Mouse (Mus musculus) neural tube, embryonic 13.5 days (tissue): Measurements from ENCODE around the gene Megf8. TPM values are rescaled to one million over a fixed set of nuclear protein-coding genes. Genes with fewer than 3 reads are reported as not detected.
"Not testable (repeated sequence)": the region's sequence is repeated elsewhere in the genome, so short reads cannot be mapped to it uniquely, and the experiment has no call there.

ENCODE experiments used
- ATAC-seq: fragments of 200-750 bp; cut with Nextera tagmentation; 2 replicates; pipeline ENCODE4 v1.8.0; 2017; ENCODE audit warnings: low read depth, mild to moderate bottlenecking, moderate TSS enrichment, moderate library complexity
- H3K27ac ChIP-seq: fragments of 300-500 bp; sonication (generic); replicated peaks from 2 replicates; pipeline ENCODE4 v1.5.1; 2015; ENCODE audit warnings: moderate library complexity, mild to moderate bottlenecking, inconsistent platforms
- H3K27me3 ChIP-seq: fragments of 300-500 bp; sonication (generic); 2 replicates; pipeline ENCODE4 v1.6.1; 2015; ENCODE audit warnings: mild to moderate bottlenecking, inconsistent platforms
- H3K36me3 ChIP-seq: fragments of 300-500 bp; sonication (generic); 2 replicates; pipeline ENCODE4 v1.6.1; 2015; ENCODE audit warnings: mild to moderate bottlenecking, inconsistent platforms
- H3K4me1 ChIP-seq: fragments of 300-500 bp; sonication (generic); replicated peaks from 2 replicates; pipeline ENCODE4 v1.6.1; 2015; ENCODE audit warnings: inconsistent platforms
- H3K4me2 ChIP-seq: fragments of 300-500 bp; sonication (generic); 2 replicates; pipeline ENCODE4 v1.6.1; 2015; ENCODE audit warnings: inconsistent platforms, mild to moderate bottlenecking, moderate library complexity
- H3K4me3 ChIP-seq: fragments of 300-500 bp; sonication (generic); 2 replicates; pipeline ENCODE4 v1.5.1; 2015; ENCODE audit warnings: mild to moderate bottlenecking, inconsistent platforms
- H3K9ac ChIP-seq: fragments of 300-500 bp; sonication (generic); 2 replicates; pipeline ENCODE4 v1.6.1; 2015; ENCODE audit warnings: moderate library complexity, mild to moderate bottlenecking, inconsistent platforms
- H3K9me3 ChIP-seq: fragments of 300-500 bp; sonication (generic); 2 replicates; pipeline ENCODE4 v1.6.1; 2016; ENCODE audit warnings: inconsistent platforms
- WGBS: fragments of 180-500 bp; shearing (Covaris S2); methylation state at CpG from one replicate; pipeline ENCODE4 v1.1.7; 2015; 5-methylcytosine and 5-hydroxymethylcytosine counted together
- polyA plus RNA-seq: library from polyadenylated mRNA; unstranded; fragments of >200 nt; fragmentation: Nextera tagmentation; extraction: Ambion mirVana; gene quantifications from 2 replicates; pipeline ENCODE4 v1.2.1, GENCODE M21; 2015

Megf8 gene
- polyA plus RNA-seq, 1 experiment from 2014 or later: 18.3 TPM

DNA sequence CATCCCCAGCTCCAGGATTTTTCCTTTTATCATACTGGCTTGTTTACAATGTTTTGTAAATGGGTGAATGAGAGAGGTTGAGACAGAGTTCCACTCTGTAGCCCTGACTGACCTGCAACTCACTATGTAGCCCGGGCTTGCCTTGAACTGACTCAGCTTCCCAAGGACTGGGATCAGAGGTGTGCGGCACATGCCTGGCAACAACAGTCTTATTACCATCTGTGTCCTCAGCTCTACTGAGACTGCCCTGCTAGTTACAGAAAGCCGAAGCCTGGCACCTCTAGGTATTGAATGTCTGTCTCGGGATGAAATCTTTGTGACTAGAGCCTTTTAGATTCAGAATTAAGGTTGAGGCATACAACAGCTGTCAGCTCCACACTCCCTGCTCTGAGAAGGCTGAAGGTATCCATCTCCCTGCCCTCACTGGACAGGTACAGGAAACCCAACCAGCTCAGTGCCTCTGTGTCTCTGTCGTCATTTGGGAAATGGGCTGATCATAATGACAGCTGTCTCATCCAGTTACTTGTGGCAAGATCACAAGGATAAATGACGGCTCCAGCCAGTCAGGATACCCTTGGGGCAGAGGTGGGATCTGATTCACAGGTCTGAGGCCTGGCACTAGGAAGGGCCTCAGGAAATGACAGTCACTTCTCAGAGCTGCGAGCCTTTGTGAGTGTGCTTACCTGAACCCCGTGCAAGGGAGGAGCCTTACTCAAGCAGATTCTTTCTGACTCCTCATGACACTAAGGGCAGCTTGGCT lies 76.7 kb downstream of the Megf8 start:
- 79% methylated on average over 8 of the region's 8 CpGs for WGBS
- peak overlapping the region; percentile 77 for H3K4me2 ChIP-seq
- peaks cover 2% of the 10 kb centered on the region for H3K36me3 ChIP-seq
- H3K4me1 ChIP-seq: peaks cover 62% of the 10 kb centered on the region
- H3K9me3 ChIP-seq: no peaks in the 10 kb centered on the region
- no peaks in the 10 kb centered on the region for H3K27me3 ChIP-seq
- H3K27ac ChIP-seq: no peak overlapping the region
- peak overlapping the region; percentile 56 for H3K4me3 ChIP-seq
- ATAC-seq: no peak
- H3K9ac ChIP-seq: peak overlapping the region; percentile 77

DNA sequence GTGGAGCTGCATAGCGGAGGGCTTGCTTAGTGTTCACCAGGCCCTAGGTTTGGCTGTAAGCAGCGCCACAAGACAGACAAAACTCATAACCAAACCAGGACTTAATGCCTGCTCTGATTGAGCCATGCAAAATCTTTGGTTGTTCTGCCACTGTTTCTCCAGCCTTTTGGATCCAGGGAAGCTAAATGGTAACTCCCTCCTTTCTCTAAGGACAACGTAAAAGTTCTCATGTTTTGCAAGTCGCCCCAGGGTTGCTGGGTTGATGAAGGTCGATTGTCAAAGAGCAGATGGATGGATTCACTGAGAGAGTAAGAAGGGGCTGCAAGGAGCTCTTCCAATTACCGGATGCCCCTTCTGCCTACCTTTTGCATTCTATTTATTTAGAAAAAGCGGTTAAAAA lies 77.8 kb downstream of the Megf8 start:
- WGBS: 12% methylated on average over 7 of the region's 7 CpGs
- no peak for ATAC-seq
- H3K27ac ChIP-seq: peak overlapping the region; percentile 81
- H3K4me2 ChIP-seq: peak overlapping the region; percentile 77
- peak overlapping the region; percentile 77 for H3K9ac ChIP-seq
- H3K4me1 ChIP-seq: peaks cover 58% of the 10 kb centered on the region
- H3K9me3 ChIP-seq: no peaks in the 10 kb centered on the region
- no peaks in the 10 kb centered on the region for H3K36me3 ChIP-seq
- H3K27me3 ChIP-seq: no peaks in the 10 kb centered on the region
- H3K4me3 ChIP-seq: peak overlapping the region; percentile 56

DNA sequence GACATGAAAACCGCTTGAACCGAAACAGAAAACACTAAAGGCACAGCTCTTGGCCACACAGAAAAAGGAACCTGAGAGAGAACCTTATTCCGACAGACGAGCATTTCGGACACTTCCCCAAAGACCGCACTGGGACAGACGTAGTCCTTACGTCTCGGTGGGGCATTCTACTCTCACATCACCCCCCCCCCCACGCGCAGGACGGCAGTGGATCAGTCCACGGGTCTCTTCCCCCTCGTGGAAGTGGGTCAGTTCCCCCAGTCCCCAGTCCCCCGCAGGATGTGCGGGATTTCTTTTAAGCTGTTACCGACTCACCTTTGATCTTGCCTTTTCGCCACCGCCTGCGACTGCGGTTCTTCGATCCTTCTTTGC lies 78.2 kb downstream of the Megf8 start:
- H3K4me3 ChIP-seq: peak overlapping the region; percentile 56
- peaks cover 53% of the 10 kb centered on the region for H3K4me1 ChIP-seq
- H3K9ac ChIP-seq: peak overlapping the region; percentile 77
- H3K4me2 ChIP-seq: peak overlapping the region; percentile 77
- H3K27me3 ChIP-seq: no peaks in the 10 kb centered on the region
- no peaks in the 10 kb centered on the region for H3K9me3 ChIP-seq
- peak; percentile 50 for ATAC-seq
- H3K36me3 ChIP-seq: no peaks in the 10 kb centered on the region
- WGBS: 1% methylated on average over 22 of the region's 22 CpGs
- peak overlapping the region; percentile 81 for H3K27ac ChIP-seq

DNA sequence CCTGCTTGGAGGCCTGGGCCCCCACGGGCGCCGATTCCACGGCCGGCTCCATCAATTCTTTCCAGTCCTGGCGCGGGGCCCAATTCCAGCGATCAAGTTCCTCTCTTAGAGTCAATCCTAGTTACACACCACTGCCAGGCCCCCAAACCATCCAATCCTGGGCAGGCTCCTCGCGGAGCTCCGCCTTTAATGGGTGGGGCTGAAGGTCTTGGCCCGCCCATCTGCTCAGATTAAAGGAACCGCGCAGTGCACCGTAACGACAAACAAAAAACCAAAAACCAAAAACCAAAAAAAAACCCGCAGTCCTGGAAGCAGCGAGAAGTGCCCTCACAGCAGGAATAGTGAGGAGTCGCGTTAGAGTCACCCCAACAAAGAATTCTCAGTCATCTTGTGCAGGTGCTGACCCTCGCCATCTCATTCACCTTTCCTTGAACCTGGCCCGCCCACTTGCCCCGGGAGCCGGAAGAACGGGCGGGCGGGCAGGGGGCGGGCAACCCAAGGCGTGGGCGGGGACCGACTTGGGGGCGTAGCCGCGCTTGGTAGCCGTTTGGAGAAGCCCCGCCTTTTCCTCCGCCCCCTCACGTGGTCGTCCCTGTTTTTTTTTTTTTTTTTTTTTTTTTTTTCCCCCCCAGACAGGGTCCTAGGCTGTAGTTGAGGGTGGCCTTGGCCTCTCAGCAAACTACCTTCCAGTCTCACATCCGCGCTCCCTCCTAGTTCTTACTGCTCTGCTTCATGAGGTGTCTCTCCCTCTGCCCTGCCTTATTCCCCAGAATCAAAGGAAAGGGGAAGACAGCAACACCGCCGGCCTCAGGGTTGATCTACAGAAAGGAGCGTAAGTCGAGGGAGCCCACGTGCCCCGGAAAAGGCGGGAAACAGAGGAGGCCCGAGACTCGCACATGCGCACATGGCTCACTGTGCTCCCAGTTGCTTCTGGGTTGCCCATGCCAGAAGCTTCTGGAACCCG lies 78.9 kb downstream of the Megf8 start:
- Histone ChIP-seq H3K4me2 (peak overlapping the region; percentile 77), H3K36me3 (no peaks in the 10 kb centered on the region), H3K27ac (peak overlapping the region; percentile 81), H3K27me3 (no peaks in the 10 kb centered on the region), H3K4me3 (peak overlapping the region; percentile 56), H3K9me3 (no peaks in the 10 kb centered on the region), H3K9ac (peak overlapping the region; percentile 77), H3K4me1 (peaks cover 47% of the 10 kb centered on the region)
- ATAC-seq: peak; percentile 97
- 4% methylated on average over 52 of the region's 52 CpGs for WGBS

DNA sequence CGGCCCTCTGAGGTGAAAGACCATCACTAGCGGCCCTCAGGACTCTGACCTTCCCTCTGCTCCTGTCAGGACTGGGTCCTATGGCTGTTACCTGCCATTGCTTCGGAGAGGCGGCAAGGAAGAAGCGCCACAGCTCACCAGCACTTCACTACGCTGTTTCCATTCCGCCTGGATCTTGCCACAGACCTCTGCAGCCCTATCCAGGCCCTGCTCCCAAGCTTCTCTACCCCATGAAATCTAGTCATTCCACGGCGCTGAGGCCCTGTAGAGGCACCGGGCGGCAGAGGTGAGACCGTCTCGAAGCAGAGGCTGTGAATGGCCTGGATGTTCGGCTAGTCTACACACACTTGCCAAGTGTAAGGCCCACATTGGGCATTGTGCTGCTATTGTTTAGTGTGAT lies 79.7 kb downstream of the Megf8 start:
- Histone ChIP-seq H3K9ac (no peak overlapping the region), H3K27ac (peak overlapping the region; percentile 81)
- ATAC-seq: peak; percentile 2; the same call in 1 of the 2 replicates

DNA sequence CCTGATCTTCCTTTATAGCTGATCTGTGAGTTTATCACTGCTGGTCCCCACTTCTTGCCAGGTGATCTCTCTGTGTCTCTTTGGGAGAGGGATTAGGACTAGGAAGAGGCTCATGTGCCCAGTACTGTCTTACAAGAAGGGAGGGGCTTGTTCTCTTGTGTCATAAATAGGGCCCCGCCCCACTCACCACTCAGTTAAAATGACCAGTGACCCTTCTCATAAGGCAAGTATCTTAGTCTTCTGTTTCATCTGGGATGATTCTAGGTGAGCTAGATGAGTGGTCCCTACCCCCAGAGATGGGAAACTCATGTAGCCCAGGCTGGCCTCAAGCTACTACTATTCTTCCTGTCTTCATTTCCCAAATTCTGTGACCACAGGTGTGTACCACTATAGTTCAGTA lies 81.6 kb downstream of the Megf8 start, which contains the start of gene Lipe:
Gene Lipe, minus strand, starts transcription at position 101 of the 400 bp plus-strand sequence.
- H3K4me3 ChIP-seq: no peak within 1 kb of the TSS
- H3K27me3 ChIP-seq: no peaks in the 10 kb centered on the region
- no peak within 1 kb of the TSS for H3K27ac ChIP-seq
- no peak within 1 kb of the TSS for H3K9ac ChIP-seq
- 97% methylated on average over 1 of the region's 1 CpGs for WGBS
- no peak for ATAC-seq
- H3K36me3 ChIP-seq: no peaks in the 10 kb centered on the region
- H3K4me1 ChIP-seq: peaks cover 22% of the 10 kb centered on the region
- H3K9me3 ChIP-seq: no peaks in the 10 kb centered on the region
- no peak within 1 kb of the TSS for H3K4me2 ChIP-seq

More for the DNA sequence above, 79.7 kb downstream of the Megf8 start:
- no peaks in the 10 kb centered on the region for H3K36me3 ChIP-seq
- H3K4me3 ChIP-seq: peak overlapping the region; percentile 56
- H3K4me2 ChIP-seq: peak overlapping the region; percentile 77
- WGBS: 87% methylated on average over 14 of the region's 14 CpGs
- H3K9me3 ChIP-seq: no peaks in the 10 kb centered on the region
- H3K27me3 ChIP-seq: no peaks in the 10 kb centered on the region
- peaks cover 39% of the 10 kb centered on the region for H3K4me1 ChIP-seq

DNA sequence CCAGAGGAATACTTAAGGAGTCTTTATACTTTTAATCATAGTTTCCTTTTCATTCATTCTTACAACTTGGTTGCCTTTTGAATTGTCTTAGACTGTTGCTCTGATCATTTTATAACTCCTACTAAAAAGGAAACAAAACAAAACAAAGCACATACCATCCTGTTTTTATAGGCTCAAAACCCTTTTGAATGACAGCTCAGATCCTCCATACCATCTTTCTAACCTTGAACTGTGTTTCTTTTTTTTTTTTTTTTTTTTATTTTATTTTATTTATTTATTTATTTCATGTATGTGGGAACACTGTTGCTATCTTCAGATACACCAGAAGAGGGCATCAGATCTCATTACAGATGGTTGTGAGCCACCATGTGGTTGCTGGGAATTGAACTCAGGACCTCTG lies 82.1 kb downstream of the Megf8 start:
- H3K9me3 ChIP-seq, H3K36me3 ChIP-seq, H3K4me2 ChIP-seq, H3K27me3 ChIP-seq, H3K9ac ChIP-seq, H3K27ac ChIP-seq, ATAC-seq, H3K4me3 ChIP-seq: not testable (repeated sequence)
- H3K4me1 ChIP-seq: peaks cover 17% of the 10 kb centered on the region

DNA sequence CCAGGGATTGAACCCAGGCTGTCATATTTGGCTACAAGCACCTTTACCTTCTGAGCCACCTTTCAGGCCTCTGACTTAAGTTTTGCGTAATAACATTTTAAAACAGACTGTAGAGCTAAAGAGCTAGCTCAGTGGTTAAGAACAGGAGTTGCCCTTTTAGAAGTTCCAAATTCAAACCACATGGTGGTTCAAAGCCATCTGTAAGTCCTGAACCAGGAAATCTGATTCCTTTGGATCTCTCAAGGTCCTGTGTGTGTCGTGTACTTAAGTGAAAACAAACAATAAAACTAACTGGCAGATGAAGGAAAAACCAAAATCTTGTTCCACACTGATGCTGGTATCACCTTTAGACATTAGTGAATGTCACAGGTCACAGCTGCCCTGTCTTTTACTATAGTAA lies 84.6 kb downstream of the Megf8 start:
- no peak overlapping the region for H3K27ac ChIP-seq
- ATAC-seq: no peak
- peaks cover 3% of the 10 kb centered on the region for H3K4me1 ChIP-seq
- H3K4me2 ChIP-seq: no peak overlapping the region
- no peak overlapping the region for H3K4me3 ChIP-seq
- no peak overlapping the region for H3K9ac ChIP-seq
- 61% methylated on average over 2 of the region's 2 CpGs for WGBS
- no peaks in the 10 kb centered on the region for H3K9me3 ChIP-seq
- H3K27me3 ChIP-seq: no peaks in the 10 kb centered on the region
- no peaks in the 10 kb centered on the region for H3K36me3 ChIP-seq

DNA sequence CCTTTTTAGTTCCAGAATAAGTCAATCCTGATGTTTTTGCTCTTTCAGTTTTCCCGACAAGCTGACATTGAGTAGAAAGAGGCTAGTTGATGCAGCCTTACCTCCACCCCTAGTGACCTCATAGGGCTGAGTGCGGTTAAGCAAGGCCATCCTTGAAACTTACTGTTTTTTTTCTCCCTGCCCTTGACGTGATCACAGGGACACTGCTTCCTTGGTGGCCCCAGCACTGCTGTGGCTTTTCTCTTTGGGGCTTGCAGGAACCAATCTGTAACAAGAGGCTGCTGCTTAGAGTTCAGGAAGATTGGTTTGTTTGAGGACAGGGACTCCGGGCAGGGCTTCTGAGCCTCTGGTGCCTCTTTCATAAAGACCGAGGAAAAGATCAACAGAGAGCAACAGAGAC lies 85.0 kb downstream of the Megf8 start:
- H3K4me3 ChIP-seq: no peak overlapping the region
- no peak for ATAC-seq
- H3K4me1 ChIP-seq: no peaks in the 10 kb centered on the region
- no peak overlapping the region for H3K9ac ChIP-seq
- 53% methylated on average over 5 of the region's 5 CpGs for WGBS
- H3K36me3 ChIP-seq: no peaks in the 10 kb centered on the region
- no peaks in the 10 kb centered on the region for H3K9me3 ChIP-seq
- H3K4me2 ChIP-seq: no peak overlapping the region
- H3K27ac ChIP-seq: no peak overlapping the region
- no peaks in the 10 kb centered on the region for H3K27me3 ChIP-seq

DNA sequence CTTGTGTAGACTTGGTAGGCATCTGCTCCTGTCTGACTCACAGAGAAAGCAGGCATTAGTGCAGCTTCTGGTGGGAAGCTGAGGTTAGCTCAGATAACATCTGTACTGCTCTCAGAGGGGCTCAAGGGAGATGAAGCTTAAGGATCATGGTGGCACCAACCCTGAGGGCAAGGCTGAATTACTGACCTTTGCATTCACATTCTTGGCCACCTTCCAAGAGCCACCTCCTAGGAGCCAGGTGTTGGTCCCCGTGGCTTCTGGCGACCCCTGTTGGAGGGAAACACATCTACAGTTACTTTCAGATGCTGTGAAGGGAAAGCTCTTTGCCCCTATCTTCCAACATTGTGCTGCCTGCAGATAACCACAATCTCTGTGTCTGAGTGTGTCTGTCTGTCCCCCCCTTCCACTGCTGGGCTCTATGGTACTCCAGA lies 85.7 kb downstream of the Megf8 start:
- no peak overlapping the region for H3K9ac ChIP-seq
- H3K27me3 ChIP-seq: no peaks in the 10 kb centered on the region
- H3K9me3 ChIP-seq: no peaks in the 10 kb centered on the region
- WGBS: 5% methylated on average over 2 of the region's 2 CpGs
- H3K4me2 ChIP-seq: no peak overlapping the region
- ATAC-seq: no peak
- no peak overlapping the region for H3K27ac ChIP-seq
- H3K4me1 ChIP-seq: no peaks in the 10 kb centered on the region
- no peak overlapping the region for H3K4me3 ChIP-seq
- H3K36me3 ChIP-seq: no peaks in the 10 kb centered on the region

DNA sequence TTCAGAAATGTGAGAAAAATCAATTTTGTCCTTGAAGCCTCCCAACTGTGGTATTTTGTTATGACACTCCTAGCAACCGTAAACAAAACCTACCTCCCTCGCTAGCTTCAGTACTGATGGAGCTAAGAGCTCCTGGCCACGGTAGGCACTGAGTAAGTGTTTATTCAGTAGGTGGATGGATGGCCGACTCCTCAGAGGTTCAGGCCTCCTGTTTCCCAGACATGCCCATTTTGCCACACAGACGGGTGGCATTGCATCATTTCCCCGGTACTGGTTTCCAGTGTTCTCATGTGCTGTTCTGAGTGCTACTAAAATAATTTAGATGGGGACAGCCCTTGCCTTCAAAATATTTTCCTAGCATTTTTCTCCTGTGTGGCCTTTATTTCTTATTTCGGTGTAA lies 89.5 kb downstream of the Megf8 start:
- no peak overlapping the region for H3K4me3 ChIP-seq
- H3K4me1 ChIP-seq: no peaks in the 10 kb centered on the region
- no peak overlapping the region for H3K27ac ChIP-seq
- H3K27me3 ChIP-seq: no peaks in the 10 kb centered on the region
- no peak for ATAC-seq
- H3K4me2 ChIP-seq: no peak overlapping the region
- no peaks in the 10 kb centered on the region for H3K36me3 ChIP-seq
- WGBS: 85% methylated on average over 7 of the region's 7 CpGs
- no peaks in the 10 kb centered on the region for H3K9me3 ChIP-seq
- H3K9ac ChIP-seq: no peak overlapping the region

DNA sequence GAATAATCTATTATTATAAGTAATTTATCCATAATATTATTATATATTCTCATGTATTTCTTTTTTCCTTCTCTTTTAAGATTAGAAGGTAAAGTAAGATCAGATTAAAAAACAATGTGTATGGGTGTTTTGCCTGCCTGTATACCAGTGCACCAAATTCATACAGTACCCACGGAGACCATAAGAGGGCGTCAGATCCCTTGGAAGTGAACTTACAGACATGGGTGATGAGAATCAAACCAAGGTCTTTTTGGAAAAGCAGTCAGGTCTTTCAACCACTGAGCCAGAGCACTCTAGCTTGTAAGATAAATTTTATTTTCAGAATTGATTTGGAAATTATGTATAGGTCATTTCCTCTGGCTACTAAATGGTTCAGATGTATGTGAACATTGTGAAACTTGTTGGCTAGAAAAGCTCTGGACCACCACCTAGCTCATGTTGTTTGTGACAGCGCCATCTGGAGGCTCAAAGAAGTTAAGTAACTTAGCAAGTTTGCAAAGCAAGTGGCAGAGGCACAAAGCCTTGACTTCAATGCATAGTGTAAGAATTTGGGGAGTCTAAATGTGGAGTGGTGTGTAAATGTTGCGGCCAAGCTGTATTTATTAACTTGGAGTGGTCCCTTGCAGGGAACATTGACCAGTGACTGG lies 92.3 kb downstream of the Megf8 start:
- H3K27me3 ChIP-seq: no peaks in the 10 kb centered on the region
- H3K9me3 ChIP-seq: no peaks in the 10 kb centered on the region
- ATAC-seq: no peak
- H3K9ac ChIP-seq: no peak overlapping the region
- H3K27ac ChIP-seq: no peak overlapping the region
- no peak overlapping the region for H3K4me2 ChIP-seq
- H3K36me3 ChIP-seq: no peaks in the 10 kb centered on the region
- H3K4me3 ChIP-seq: no peak overlapping the region
- no peaks in the 10 kb centered on the region for H3K4me1 ChIP-seq
- 48% methylated on average over 4 of the region's 4 CpGs for WGBS
